Mouse (Mus musculus) erythroblast, embryonic 14.5 days (primary cell): ENCODE results near the gene Mia2. TPM values are rescaled to one million over a fixed set of nuclear protein-coding genes. Genes with fewer than 3 reads are reported as not detected.

Experiments
- H3K27me3 ChIP-seq: 2 replicates; pipeline ENCODE4 v1.6.1; 2012; ENCODE audit warnings: inconsistent platforms; ENCODE audit not compliant: control insufficient read depth
- H3K36me3 ChIP-seq: 2 replicates; pipeline ENCODE4 v1.6.1; 2012; ENCODE audit warnings: mild to moderate bottlenecking, inconsistent platforms; ENCODE audit not compliant: control insufficient read depth
- H3K4me1 ChIP-seq: 2 replicates; pipeline ENCODE4 v1.6.1; 2012; ENCODE audit warnings: inconsistent platforms; ENCODE audit not compliant: control insufficient read depth
- H3K4me3 ChIP-seq: replicated peaks from 2 replicates; pipeline ENCODE3; 2012; ENCODE audit warnings: moderate library complexity, mild to moderate bottlenecking, inconsistent platforms
- H3K9me3 ChIP-seq: 2 replicates; pipeline ENCODE4 v1.6.1; 2012; ENCODE audit warnings: low read length, inconsistent platforms, mixed read lengths; ENCODE audit not compliant: control insufficient read depth
- GATA1 ChIP-seq: IDR thresholded peaks from 2 replicates; pipeline ENCODE4 v1.6.1; 2012; ENCODE audit warnings: low read length, inconsistent platforms, mixed read lengths
- TAL1 ChIP-seq: IDR thresholded peaks from 3 replicates; pipeline ENCODE4 v1.6.1; 2012; ENCODE audit warnings: low read length, inconsistent platforms, mixed read lengths
- polyA plus RNA-seq: library from polyadenylated mRNA; stranded (reverse); fragments of >175 nt; gene quantifications from 2 replicates; pipeline ENCODE4 v1.2.3, GENCODE M21; 2012

Mia2 gene
- polyA plus RNA-seq, 1 experiment, result 1.2 TPM

DNA sequence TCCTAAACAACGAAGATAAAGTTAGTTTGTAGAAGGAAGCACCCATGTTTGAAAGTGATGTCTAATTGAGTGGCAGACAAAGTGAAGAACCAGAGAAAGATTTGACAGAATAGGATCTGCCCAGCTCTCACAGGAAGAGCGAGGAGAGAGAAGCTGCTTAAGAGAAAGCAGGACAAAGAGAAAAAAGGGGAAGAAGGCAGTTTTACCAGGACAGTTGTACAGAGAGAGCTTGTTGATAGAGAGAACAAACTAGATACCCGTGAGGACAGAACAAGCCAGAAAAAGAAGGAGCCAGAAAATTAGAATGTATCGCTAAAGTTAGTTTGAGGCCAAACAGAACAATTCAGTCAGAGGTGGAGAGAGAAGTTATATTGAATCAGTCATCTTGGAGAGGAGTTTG, 39.5 kb downstream of the Mia2 start:
- peak overlapping the region; percentile 54 for H3K4me3 ChIP-seq
- H3K4me1 ChIP-seq, result peaks cover 68% of the 10 kb centered on the region

DNA sequence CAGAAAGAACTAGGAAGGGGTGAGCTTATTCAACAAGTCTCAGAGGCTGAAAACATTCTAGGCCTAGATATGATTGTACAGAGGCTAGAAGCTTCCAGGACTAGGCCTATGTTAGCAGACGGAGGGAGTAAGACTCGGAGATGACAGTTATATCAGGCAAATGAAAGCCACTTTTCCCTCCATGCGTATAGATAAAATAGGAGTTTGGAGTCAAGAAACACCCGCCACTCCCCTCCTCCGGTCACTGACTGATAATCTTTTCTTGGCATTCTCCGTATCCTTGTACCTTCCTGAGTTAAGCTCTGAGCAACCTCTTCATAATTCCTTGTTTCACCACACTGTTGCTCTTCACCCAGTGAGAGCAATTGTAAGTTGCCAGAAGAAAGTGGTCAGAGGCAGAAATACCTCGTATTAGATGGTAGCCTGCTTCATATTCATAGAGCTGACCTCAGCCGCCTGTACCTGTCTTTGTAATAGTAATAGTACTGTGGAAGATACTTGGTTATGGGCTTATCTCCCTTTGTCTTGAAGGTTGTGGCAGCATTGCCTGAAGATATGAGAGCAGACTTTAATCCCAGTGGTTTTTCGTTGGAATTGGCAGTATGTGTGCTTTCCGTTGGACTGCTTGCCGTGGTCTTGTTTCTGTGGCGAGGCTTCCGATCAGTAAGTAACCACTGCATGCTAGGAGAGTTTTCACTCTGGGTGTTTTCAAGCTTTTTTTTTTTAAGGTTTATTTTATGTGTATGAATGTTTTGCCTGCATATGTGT, 40.1 kb downstream of the Mia2 start:
- Histone ChIP-seq H3K27me3 (no peaks in the 10 kb centered on the region), H3K4me3 (peak overlapping the region; percentile 54), H3K4me1 (peaks cover 62% of the 10 kb centered on the region), H3K36me3 (peaks cover 40% of the 10 kb centered on the region), H3K9me3 (no peaks in the 10 kb centered on the region)
- TF ChIP-seq GATA1 (0 out of 2 replicates have a peak, but pooled peaks have one; percentile 3), TAL1 (no peak)

More for the DNA sequence above, 39.5 kb downstream of the Mia2 start:
- no peak for TF ChIP-seq GATA1
- TF ChIP-seq TAL1, result no peak
- H3K9me3 ChIP-seq, result no peaks in the 10 kb centered on the region
- H3K36me3 ChIP-seq, result peaks cover 35% of the 10 kb centered on the region
- no peaks in the 10 kb centered on the region for H3K27me3 ChIP-seq

DNA sequence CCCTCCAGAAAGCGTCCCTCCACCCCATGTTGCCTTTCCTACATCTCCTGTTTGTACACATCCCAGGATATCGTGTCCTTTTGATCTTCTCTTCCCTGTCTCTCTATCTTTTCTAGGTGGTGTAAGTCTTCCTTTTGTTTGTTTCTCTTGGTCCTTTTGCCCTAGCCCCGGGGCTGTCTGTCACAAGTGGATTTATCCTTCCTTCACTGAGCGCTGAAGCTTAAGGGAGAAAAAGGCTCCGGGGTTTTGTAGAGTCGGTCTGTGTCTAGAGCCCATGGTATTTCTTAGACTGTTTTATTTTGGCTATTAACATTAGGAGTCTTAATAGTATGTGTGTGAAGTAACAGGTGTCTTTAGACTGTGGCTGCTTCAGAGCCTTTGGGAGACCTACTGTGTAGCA, 41.4 kb downstream of the Mia2 start:
- Histone ChIP-seq H3K36me3 (peaks cover 52% of the 10 kb centered on the region), H3K27me3 (no peaks in the 10 kb centered on the region), H3K4me3 (no peak overlapping the region), H3K4me1 (peaks cover 58% of the 10 kb centered on the region), H3K9me3 (no peaks in the 10 kb centered on the region)
- no peak for TF ChIP-seq TAL1
- TF ChIP-seq GATA1, result no peak

DNA sequence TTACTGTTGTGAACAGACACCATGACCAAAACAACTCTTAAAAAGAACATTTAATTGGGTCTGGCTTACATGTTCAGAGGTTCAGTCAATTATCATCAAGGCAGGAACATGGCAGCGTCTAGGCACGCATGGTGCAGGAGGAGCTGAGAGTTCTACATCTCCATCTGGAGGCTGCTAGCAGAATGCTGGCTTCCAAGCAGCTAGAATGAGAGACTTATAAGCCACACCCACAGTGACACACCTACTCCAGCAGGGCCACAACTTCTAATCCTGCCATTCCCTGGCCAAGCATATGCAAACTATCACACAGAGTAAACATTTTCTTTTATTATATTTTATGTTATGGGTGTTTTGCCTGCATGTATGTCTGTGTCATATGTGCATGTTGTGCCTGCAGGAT, 43.8 kb downstream of the Mia2 start:
- H3K4me1 ChIP-seq, result peaks cover 40% of the 10 kb centered on the region
- TF ChIP-seq TAL1 (no peak), GATA1 (no peak)
- peaks cover 71% of the 10 kb centered on the region for H3K36me3 ChIP-seq
- H3K9me3 ChIP-seq, result no peaks in the 10 kb centered on the region
- no peaks in the 10 kb centered on the region for H3K27me3 ChIP-seq
- H3K4me3 ChIP-seq, result no peak overlapping the region

DNA sequence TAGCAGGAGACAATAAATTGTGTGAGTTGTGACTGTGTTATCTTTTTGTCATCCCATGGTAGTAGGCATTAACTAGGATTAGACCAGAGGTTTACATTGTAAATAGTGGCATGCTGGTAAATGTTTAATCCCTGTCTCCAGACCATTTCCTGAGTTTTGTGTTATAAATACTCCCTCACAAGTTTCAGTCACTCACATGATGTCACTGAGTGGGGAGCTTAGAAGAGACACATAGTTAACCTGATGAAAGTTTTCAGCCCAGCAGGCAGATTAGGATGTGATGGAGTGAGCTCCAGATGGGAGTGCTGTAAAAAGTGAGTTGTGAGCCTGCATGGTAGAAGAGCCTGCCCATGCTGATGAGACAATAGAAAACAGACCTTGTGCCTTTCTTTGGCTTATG, 49.5 kb downstream of the Mia2 start:
- Histone ChIP-seq H3K27me3 (no peaks in the 10 kb centered on the region), H3K9me3 (no peaks in the 10 kb centered on the region), H3K4me1 (peaks cover 5% of the 10 kb centered on the region), H3K36me3 (peaks cover 88% of the 10 kb centered on the region), H3K4me3 (no peak overlapping the region)
- no peak for TF ChIP-seq GATA1

DNA sequence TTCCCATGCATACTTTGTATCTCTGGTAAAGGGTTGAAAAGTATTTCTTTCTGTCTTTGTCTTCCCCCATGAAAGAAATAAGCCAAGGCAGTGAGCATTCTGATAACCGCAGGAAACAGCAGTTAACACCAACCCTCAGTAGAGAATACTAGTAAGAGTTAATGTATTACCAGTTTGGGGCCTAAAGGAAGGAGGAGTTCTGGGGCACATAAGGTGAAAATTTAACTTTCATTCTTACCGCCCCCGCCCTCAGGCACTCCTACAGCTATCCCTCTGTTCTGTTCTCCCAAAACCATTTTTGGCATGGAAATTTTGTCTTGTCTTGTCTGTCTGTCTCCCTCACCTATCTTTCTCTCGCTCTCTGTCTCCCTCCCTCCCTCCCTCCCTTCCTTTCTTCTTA, 54.1 kb downstream of the Mia2 start:
- H3K4me1 ChIP-seq, result no peaks in the 10 kb centered on the region
- H3K9me3 ChIP-seq, result no peaks in the 10 kb centered on the region
- H3K27me3 ChIP-seq, result no peaks in the 10 kb centered on the region
- no peak overlapping the region for H3K4me3 ChIP-seq
- peaks cover 91% of the 10 kb centered on the region for H3K36me3 ChIP-seq
- TF ChIP-seq GATA1, result no peak
- TF ChIP-seq TAL1, result no peak

DNA sequence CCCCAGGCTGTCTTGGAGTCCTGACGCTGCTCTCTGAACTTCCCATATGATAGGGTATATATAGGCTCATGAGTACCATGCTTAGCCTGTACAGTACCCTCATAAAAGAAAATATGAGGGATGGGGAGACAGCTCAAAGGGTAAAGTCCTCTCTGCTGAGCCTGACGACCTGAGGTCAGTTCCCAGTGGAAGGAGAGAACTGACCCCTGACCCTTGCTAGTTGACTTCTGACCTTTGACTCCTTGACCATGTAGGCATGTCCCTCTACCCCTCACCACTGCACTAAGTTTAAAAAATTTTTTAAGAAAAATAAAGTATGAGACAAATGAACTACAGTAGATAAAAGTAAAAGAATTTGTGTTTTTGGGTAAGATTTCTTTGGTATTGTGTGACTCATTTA, 65.5 kb downstream of the Mia2 start:
- TF ChIP-seq TAL1 (no peak), GATA1 (no peak)
- peaks cover 87% of the 10 kb centered on the region for H3K36me3 ChIP-seq
- H3K9me3 ChIP-seq, result no peaks in the 10 kb centered on the region

DNA sequence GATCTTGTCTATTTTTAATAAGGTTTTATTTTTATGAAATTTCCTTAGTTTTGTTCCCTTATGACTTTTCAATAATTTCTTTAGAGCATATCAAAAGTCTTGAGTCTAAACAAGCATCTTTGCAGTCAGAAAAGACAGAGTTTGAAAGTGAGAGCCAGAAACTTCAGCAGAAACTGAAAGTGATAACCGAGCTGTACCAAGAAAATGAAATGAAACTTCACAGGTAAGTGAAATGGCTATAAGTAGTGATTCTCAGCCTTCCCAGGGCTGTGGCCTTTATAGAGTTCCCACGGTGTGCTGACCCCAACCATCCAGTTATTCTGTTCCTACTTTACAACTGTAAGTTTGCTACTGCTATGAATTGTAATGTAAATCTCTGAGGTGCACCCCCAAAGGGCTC, 67.2 kb downstream of the Mia2 start:
- H3K9me3 ChIP-seq, result no peaks in the 10 kb centered on the region
- H3K4me1 ChIP-seq, result peaks cover 5% of the 10 kb centered on the region
- no peak overlapping the region for H3K4me3 ChIP-seq
- H3K27me3 ChIP-seq, result no peaks in the 10 kb centered on the region
- no peak for TF ChIP-seq GATA1
- TF ChIP-seq TAL1, result no peak
- peaks cover 86% of the 10 kb centered on the region for H3K36me3 ChIP-seq

More for the DNA sequence above, 65.5 kb downstream of the Mia2 start:
- H3K4me3 ChIP-seq, result no peak overlapping the region
- peaks cover 5% of the 10 kb centered on the region for H3K4me1 ChIP-seq
- H3K27me3 ChIP-seq, result no peaks in the 10 kb centered on the region

DNA sequence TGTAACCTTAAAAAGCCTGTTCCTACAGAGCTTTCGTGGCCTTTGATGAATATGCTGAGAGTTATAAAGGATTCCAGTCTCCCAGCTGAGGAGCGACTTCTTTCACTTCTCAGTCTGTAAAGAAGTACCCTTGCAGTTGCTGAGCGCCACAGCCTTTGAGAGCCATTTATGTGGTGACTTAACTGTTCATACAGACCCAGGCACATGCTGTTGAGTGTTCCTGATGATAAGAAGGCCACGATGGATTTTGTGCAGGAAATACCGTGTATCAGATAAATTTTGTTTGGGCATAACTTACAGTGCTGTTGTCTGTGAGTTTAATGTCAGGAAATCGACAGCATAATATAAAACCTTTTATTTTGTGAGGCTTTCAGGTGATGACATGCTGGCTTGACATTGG, 68.9 kb downstream of the Mia2 start:
- Histone ChIP-seq H3K27me3 (no peaks in the 10 kb centered on the region), H3K9me3 (no peaks in the 10 kb centered on the region), H3K4me3 (no peak overlapping the region), H3K4me1 (peaks cover 5% of the 10 kb centered on the region), H3K36me3 (peaks cover 83% of the 10 kb centered on the region)
- TF ChIP-seq GATA1 (no peak), TAL1 (no peak)

DNA sequence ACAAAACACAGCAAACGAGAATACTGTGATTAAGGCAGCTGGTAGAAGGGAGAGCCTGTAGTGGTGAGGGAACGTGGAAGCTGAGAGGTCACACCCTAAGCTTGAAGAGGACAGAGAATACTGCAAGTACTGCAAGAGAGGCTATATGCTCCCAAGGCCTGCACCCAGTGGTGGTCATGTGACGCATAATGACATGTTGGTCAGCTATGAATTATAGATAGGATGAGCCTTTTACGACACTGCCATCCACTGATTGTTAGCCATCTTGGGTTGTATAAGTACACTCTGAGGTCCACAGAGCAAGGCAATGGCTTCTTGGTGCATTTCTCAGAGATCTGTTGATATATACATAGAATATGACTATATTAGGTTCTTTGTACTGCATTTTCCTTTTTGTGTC, 71.0 kb downstream of the Mia2 start:
- peaks cover 5% of the 10 kb centered on the region for H3K4me1 ChIP-seq
- peaks cover 79% of the 10 kb centered on the region for H3K36me3 ChIP-seq
- no peaks in the 10 kb centered on the region for H3K27me3 ChIP-seq
- H3K4me3 ChIP-seq, result no peak overlapping the region
- no peak for TF ChIP-seq TAL1
- no peak for TF ChIP-seq GATA1
- no peaks in the 10 kb centered on the region for H3K9me3 ChIP-seq
